Mouse (Mus musculus): Measurements from ENCODE around the gene Mbnl1.

GRCm38 (mm10) chr3:60437254-60437653 is 35.4 kb upstream of the Mbnl1 start:
- TF ChIP-seq CTCF (IDR thresholded peaks at IDR 0.05; ENCODE audit: control insufficient read depth, insufficient read depth, low read length) = no peak
- TF ChIP-seq POLR2A (IDR thresholded peaks at IDR 0.05; ENCODE audit: borderline replicate concordance, control insufficient read depth, low read depth, low read length) = no peak
